Mouse (Mus musculus) embryonic stem cell, embryonic (primary cell): ENCODE data around the gene Dlgap4.

Experiments used
- CTCF ChIA-PET, 4 experiments: fragments of 300-600 bp in 2 of 4; fragments of 350-600 bp in 2 of 4; sonication (Branson Sonifier 250); formaldehyde crosslinking; loops; one replicate each; lab custom pipeline; 2022; ENCODE audit warnings: inconsistent platforms in 2 of 4; lab: Charles Lee
- POLR2A ChIA-PET, 4 experiments: fragments of 300-600 bp in 2 of 4; fragments of 350-600 bp in 2 of 4; sonication (Branson Sonifier 250); formaldehyde crosslinking; loops; one replicate each; lab custom pipeline; 2022; ENCODE audit warnings: antibody characterized with exemption in 4 of 4, inconsistent platforms in 1 of 4; lab: Charles Lee

Dlgap4 gene

DNA sequence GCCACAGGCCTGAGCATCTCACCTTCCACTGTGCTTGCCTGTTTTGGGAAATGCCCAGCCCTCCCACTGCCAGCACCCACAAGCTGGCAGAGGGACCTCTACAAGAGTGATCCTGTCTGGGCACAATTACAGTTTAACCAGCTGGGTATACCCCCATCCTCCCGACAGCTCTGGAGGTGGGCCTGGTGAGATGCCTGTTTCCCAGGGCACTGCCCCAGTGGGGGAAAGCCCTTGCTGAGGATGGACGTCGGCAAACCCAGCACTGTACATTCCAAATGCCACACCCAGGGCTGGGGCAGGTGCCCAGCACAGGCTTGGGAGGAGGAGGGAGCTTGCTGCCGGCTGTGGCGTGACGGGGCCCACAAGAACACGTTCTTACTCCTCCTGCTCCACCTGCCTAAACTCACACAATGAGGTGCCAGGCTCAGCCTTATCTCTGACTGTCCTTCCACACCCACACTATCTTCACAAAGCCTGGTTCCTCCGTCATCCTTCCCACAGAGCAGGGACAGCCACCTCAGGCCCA lies 51.6 kb downstream of the Dlgap4 start:
- POLR2A ChIA-PET: interaction anchor here in 2 of 4 experiments (0.7 to 1.3 kb wide), 3 partner anchors 12 to 152 kb away, joined by 3 to 4 read pairs (median 4); no protein-coding TSS in a partner anchor

DNA sequence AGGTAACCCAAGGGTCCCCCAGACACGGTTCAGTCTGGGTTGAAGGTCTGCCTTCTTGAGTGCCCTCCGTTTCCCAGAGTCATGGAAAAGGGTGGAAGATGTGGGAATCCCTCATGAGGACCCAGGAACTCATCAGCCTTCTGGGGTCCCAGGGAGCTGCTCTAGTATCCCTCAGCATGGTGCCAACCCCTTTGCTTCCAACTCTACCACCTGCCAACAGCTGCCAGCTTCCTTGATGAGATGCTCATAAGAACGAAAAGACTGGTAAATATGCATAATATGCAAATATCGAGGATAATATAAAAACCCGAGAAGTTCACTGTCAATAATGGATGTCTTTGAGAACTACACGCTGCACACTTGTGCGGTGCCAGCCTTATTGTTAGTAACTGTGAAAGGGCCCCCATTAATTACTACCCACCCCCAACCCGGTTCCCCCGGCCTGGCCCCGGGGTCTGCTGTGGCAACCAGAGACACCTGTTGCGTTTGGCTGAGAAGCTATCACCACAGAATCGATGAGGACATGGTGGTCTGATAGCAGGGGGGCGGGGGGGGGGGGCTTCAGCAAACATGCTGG lies 52.2 kb downstream of the Dlgap4 start:
- POLR2A ChIA-PET: interaction anchor here in 2 of 4 experiments (1.0 to 1.3 kb wide), 2 partner anchors 12 to 152 kb away, joined by 3 to 4 read pairs; no protein-coding TSS in a partner anchor
- CTCF ChIA-PET: interaction anchor here in 1 of 4 experiments (0.6 kb wide), 1 partner anchor 8 kb away, joined by 9 read pairs; no protein-coding TSS in a partner anchor

More for the DNA sequence above, 51.6 kb downstream of the Dlgap4 start:
- CTCF ChIA-PET: interaction anchor here in 3 of 4 experiments (0.6 to 1.0 kb wide), 3 partner anchors 8 to 124 kb away, joined by 5 to 6 read pairs (median 5); no protein-coding TSS in a partner anchor

DNA sequence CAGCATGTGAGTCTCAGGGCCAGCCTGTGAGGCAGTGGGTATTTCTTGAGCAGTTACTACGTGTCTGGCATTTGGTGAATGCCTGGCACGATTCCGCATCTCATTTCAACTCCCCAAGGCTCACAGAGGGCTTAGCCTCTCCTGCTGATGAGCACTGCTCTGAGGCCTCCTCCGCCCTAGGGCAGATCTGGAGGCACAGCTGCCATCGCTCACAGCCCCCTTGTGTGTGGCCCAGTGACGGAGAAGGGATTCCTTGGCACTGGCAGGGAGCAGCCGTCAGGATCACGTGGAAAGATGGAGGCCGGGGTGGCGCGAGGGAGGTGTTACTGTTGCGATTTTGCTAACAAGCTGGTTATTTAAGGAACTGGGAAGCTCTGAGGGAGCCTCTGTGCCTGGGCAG lies 52.7 kb downstream of the Dlgap4 start:
- POLR2A ChIA-PET: interaction anchor here in 2 of 4 experiments (0.9 to 1.0 kb wide), 2 partner anchors 12 to 26 kb away, joined by 3 to 5 read pairs; no protein-coding TSS in a partner anchor
- CTCF ChIA-PET: interaction anchor here in 1 of 4 experiments (0.6 kb wide), 1 partner anchor 8 kb away, joined by 9 read pairs; no protein-coding TSS in a partner anchor

DNA sequence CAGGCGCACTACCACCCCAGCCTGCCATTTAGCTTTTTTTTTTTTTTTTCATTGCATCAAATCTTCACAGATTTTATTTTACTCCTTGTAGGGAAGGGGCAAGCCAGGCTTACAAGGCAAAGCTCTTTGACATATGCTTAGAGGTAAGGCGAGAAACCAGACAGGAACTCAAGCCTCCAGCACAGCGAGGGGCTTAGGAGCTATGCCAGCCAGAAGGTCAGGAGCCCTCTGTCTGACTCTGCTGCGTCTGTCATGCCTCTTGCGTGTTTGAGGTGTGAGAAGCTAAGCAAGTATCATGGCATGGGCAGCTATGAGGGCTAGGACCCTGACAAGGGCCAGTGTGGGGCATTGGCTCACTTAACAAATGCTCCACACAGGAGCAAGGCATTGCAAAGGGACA lies 53.8 kb downstream of the Dlgap4 start:
- POLR2A ChIA-PET: interaction anchor here in 3 of 4 experiments (0.5 to 1.0 kb wide), 6 partner anchors 9 to 584 kb away, joined by 3 to 5 read pairs (median 3); no protein-coding TSS in a partner anchor
- CTCF ChIA-PET: interaction anchor here in 1 of 4 experiments (0.6 kb wide), 1 partner anchor 86 kb away, joined by 3 read pairs; no protein-coding TSS in a partner anchor

DNA sequence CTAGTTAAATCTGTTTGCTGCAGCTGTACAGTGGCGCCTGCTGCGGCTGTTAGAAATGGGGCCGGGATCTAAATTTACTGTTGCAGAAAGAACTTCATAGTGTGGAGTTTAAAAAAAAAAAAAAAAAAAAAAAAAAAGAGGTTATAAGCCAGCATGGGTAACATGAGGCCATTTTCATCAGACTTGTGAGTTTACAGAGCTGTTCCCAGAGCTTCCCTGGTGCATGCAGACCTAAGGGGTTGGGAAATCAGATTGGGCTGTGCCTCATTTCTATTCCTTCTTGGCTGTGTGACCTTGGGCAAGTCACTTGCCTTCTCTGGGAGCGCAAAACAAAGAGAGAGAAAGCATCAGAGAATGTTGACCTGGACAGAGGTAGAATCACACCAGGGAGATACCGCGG lies 55.1 kb downstream of the Dlgap4 start:
- POLR2A ChIA-PET: interaction anchor here in 3 of 4 experiments (0.6 to 1.2 kb wide), 4 partner anchors 14 to 197 kb away, joined by 3 to 7 read pairs (median 4); no protein-coding TSS in a partner anchor
- CTCF ChIA-PET: interaction anchor here in 1 of 4 experiments (0.7 kb wide), 1 partner anchor 15 kb away, joined by 3 read pairs; no protein-coding TSS in a partner anchor

DNA sequence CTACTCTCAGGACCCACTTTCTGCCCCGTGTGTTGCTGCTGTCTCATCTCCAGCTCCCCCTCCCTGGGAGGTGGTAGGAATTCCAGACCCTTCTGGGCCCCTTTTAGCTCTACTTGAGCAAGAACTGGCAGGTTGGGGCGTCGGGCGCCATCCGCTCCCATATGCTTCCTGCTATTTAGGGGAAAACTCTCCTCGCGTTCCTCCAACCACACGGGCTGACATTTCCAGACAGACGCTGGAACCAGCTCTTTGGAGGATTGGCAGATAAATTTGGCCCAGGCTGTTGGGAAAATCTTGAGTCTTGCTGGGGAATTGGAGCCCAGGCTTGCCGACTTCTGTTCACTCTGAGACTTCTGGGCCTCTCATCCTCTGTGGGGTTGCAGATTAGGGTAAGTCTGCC lies 59.8 kb downstream of the Dlgap4 start:
- ChIA-PET POLR2A (interaction anchor here in 2 of 4 experiments (0.8 to 2.1 kb wide), 7 partner anchors 14 to 57 kb away, joined by 3 to 8 read pairs (median 3); no protein-coding TSS in a partner anchor), CTCF (interaction anchor here in 3 of 4 experiments (0.7 to 1.0 kb wide), 3 partner anchors 8 to 15 kb away, joined by 3 to 5 read pairs (median 3); no protein-coding TSS in a partner anchor)

DNA sequence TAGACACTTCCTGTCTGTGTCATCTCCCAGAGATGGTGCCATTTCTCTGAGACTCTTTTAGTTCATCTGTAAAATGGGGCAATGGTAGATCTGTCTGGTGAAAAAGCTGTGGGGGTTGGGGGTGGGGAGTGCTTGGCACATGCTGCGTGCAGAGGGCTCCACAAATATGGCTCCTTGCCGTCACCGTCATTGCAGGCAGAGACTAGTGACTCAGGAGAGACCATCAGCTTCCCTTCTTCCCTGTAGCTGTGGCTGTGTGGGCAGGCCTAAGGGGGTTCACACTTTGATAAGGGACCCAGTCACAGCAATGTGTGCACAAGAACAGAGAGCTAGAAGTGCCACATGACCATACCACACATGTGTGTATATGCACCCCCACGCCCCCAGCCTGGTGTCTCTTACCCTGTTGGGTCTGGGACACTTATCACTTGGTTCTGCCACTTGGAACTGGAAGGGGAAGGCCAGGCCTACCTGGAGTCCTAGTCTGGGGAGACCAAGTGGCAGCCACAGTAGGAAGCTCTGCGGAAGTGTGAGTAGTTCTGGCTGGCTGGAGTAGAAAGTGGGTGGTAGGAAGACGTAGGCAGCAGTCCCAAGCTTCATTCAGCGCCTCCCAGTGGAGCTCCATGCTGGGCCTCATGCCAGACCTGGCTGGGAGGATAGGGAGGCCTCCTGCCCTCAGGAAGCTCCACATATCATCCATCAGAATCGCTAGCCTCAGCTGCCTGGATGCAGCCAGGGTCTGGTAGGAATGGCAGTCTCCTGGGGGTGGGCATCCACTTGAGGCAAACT lies 60.6 kb downstream of the Dlgap4 start:
- ChIA-PET POLR2A (interaction anchor here (0.5 to 2.1 kb wide), 9 partner anchors 13 to 152 kb away, joined by 3 to 8 read pairs (median 3); no protein-coding TSS in a partner anchor), CTCF (interaction anchor here (0.7 to 1.1 kb wide), 7 partner anchors 9 to 90 kb away, joined by 3 to 5 read pairs (median 3); no protein-coding TSS in a partner anchor)

DNA sequence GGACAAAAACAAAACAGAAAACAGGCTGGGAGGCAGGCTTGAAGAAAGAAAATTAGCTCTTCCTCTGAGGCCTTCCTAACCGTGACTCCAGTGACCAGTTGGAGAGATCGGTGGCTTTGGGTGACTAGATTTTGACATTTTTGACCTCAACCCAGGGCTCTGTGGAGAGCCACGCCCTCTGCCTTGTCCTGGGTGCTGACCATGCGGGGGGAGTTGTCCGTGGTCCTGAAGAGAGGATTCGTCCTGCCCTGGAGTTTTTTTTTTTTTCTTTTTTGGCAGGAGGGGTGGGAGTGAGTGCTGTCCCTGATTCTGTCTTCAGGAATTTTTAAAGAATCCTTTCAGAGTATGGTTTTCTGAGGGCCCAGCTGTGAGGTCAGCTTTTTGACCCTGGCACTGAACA lies 63.4 kb downstream of the Dlgap4 start:
- ChIA-PET CTCF (interaction anchor here (0.6 to 1.2 kb wide), 5 partner anchors 18 to 443 kb away, joined by 3 to 4 read pairs (median 3); no protein-coding TSS in a partner anchor), POLR2A (interaction anchor here in 3 of 4 experiments (0.6 to 1.8 kb wide), 14 partner anchors 9 to 192 kb away, joined by 3 to 5 read pairs (median 3); no protein-coding TSS in a partner anchor)

DNA sequence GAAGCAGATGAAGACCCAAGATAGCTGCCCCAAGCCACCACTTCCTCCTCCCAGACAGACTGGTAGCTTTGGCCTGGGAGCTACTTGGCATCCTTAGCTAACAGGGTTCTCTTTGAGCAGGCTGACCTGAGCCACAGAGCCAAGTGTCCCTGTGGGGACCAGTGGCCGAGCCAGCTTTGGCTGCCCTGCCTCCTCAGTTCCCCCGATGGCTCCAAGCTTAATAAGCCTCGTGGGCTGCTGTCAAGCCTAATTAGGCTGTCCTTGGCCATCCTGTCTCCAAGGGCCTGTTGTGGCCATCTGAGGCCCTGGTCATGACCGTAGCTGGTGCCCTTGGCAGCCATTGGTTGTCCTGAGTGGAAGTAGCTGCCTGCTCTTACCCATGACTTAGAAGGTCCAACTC lies 64.6 kb downstream of the Dlgap4 start:
- CTCF ChIA-PET: interaction anchor here in 2 of 4 experiments (0.9 to 1.0 kb wide), 2 partner anchors 19 to 20 kb away, joined by 3 read pairs; no protein-coding TSS in a partner anchor
- POLR2A ChIA-PET: interaction anchor here (0.6 to 2.2 kb wide), 5 partner anchors 10 to 193 kb away, joined by 3 to 6 read pairs (median 3); no protein-coding TSS in a partner anchor

DNA sequence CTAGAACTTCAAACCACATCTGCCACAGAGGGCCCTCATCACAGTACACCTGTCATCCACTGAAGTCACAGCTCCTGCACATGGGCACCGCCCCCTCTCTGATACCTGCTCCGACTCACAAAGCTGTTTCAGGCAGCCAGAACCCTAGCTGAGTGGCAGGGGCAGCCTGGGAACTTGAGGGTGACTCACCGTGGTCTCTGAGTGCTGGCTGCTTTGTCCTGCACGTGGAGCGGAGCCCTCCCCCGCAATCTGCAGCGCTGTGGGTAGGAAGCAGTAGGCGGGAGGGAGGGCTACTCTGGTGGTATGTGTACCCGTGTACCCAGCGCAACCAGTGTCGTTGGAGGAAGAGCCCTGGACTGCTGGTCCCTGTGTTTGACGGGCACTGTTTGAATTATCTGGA lies 69.5 kb downstream of the Dlgap4 start:
- POLR2A ChIA-PET: interaction anchor here in 1 of 4 experiments (0.5 to 0.9 kb wide), 2 partner anchors 14 to 34 kb away, joined by 3 read pairs; no protein-coding TSS in a partner anchor
- CTCF ChIA-PET: interaction anchor here in 1 of 4 experiments (1.2 kb wide), 1 partner anchor 9 kb away, joined by 3 read pairs; no protein-coding TSS in a partner anchor

DNA sequence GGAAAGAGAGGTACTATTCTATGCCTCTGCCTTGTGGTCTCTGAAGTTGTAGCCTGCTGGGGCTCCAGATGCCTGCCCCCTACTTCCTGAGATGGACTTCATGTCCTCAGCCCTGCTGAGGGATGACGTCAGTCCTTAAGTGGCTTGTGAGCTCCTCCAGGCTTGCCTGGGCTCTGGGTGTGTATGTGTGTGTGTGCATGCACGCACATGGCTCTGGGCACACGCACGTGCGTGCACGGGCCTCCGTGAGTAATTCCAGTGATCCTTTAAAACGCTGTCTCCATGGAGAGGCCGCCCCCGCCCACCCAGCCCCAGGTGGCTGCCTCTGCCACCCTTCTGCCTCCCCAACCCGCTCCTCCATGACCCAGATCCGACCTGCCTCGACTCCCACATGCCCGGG lies 72.5 kb downstream of the Dlgap4 start:
- ChIA-PET CTCF (interaction anchor here in 1 of 4 experiments (1.3 kb wide), 1 partner anchor 35 kb away, joined by 3 read pairs; no protein-coding TSS in a partner anchor), POLR2A (interaction anchor here in 1 of 4 experiments (0.6 kb wide), 1 partner anchor 9 kb away, joined by 3 read pairs; no protein-coding TSS in a partner anchor)

DNA sequence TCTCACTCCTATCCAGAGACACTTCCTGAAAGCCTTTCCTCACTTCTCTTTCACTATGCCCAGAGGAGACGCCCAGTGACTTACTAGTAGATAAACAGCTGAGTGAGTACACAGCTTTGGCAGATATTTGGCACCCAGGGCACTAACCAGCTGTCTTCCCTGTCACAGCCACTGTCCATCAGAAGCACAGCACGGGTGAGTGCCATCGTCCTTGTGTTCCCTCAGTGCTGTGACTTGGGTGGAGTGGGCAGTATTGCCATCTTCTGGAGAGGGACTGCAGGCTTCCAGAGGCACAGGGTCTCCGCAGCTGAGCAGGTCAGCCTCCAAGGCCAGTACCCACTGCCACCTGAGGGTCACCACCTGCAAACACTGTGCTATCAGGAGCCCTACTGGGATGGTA lies 73.2 kb downstream of the Dlgap4 start:
- CTCF ChIA-PET: interaction anchor here in 2 of 4 experiments (0.6 to 1.3 kb wide), 3 partner anchors 34 to 171 kb away, joined by 3 read pairs; no protein-coding TSS in a partner anchor

DNA sequence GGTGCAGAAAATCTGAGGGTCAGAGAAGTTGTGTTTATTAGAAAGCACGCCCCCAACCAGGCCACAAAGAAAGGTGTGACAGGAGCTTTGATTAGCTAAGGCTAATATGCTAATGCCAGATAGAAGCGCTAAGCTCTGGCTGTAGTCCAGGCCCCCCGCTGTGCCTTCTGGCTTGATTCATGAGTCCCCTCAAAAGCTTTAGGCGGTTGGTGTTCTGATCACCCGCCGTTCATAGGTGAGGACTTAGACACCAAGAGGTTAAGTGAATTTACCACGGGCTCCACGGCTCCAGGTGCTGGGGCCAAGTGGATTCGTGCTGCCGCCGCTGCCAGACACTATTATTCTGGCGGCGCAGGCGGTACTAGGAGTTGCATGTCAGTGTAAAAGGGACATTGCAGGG lies 75.1 kb downstream of the Dlgap4 start:
- CTCF ChIA-PET: interaction anchor here in 3 of 4 experiments (0.6 to 1.4 kb wide), 7 partner anchors 12 to 59 kb away, joined by 3 to 5 read pairs (median 3); no protein-coding TSS in a partner anchor

More for the DNA sequence above, 73.2 kb downstream of the Dlgap4 start:
- POLR2A ChIA-PET: interaction anchor here in 2 of 4 experiments (0.6 to 2.2 kb wide), 7 partner anchors 10 to 84 kb away, joined by 3 to 6 read pairs (median 3); no protein-coding TSS in a partner anchor

DNA sequence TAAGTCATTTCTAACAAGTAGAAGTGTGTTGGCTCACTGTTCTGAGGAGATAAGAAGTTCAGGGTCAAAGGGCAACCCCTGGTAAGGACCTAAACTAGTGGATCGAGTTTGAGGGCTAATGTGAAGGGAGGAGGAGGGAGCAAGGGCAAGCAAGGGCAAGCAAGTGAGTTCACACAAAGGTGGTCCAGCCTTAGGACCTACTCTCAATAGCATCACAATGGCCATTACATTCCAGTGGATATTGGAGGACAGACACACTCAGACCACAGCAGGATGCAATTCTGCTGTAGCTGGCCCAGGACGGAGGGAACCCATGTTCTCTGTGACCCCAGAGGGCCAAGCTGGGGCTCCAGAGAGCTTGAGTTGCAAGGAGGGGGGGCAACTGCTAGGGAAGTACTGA lies 77.3 kb downstream of the Dlgap4 start:
- CTCF ChIA-PET: interaction anchor here in 3 of 4 experiments (0.5 to 1.1 kb wide), 3 partner anchors 106 to 572 kb away, joined by 3 read pairs; no protein-coding TSS in a partner anchor
- POLR2A ChIA-PET: interaction anchor here in 3 of 4 experiments (0.6 to 2.0 kb wide), 9 partner anchors 12 to 250 kb away, joined by 3 to 5 read pairs (median 4); no protein-coding TSS in a partner anchor

More for the DNA sequence above, 75.1 kb downstream of the Dlgap4 start:
- POLR2A ChIA-PET: interaction anchor here (0.6 to 2.2 kb wide), 17 partner anchors 9 to 263 kb away, joined by 3 to 14 read pairs (median 4); no protein-coding TSS in a partner anchor

DNA sequence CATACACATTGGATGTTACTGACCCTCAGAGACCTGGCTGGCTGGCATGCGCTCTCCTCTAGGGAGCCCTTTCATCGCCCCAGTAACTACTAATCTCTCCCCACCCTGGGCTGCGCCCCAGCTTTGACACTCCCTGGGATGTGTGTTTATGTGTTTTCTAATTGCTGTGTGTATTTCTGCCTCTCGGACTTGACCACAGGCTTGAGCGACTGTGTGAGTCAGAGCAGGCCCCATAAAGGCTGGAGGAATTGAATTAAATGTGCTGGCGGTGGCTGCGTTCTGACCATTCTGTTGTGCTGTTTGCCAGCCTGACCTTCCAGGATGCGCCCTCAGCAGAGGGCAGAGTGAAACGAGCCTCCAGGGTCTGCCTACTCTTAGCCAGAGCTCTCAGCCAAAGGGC lies 78.2 kb downstream of the Dlgap4 start:
- POLR2A ChIA-PET: interaction anchor here in 3 of 4 experiments (0.6 to 2.0 kb wide), 6 partner anchors 15 to 274 kb away, joined by 3 to 5 read pairs (median 4); no protein-coding TSS in a partner anchor
- CTCF ChIA-PET: no interaction called here

DNA sequence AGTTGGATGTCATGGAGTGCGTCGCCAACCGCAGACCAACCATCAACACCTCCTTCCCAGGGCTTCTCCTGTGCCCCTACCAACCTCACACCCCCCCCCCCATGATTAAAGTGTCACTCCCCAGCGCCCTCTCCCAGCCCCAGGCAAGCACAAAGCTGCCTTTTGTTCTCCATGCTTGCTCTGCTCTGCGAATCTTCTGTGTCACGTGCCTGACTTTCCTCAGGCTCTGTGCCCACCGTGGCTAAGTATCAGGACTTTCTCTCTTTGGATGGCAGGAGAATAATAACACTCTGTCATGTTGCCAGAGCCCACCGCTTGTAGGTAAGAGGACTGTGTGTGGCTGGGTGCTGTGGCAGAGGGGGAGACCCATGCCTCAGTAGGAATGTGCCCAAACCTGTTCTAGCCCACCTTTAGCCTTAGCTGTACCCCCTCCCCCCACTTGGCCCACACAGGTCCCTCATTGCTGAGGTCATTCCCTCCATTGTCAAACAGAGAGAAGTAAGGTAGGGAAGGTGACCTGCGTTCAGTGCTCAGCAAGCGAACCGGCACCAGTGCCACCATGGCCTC lies 79.8 kb downstream of the Dlgap4 start:
- ChIA-PET POLR2A (interaction anchor here in 3 of 4 experiments (0.5 to 1.6 kb wide), 11 partner anchors 17 to 959 kb away, joined by 3 to 6 read pairs (median 4); no protein-coding TSS in a partner anchor), CTCF (interaction anchor here in 2 of 4 experiments (0.6 to 0.7 kb wide), 5 partner anchors 29 to 896 kb away, joined by 3 to 5 read pairs (median 4); no protein-coding TSS in a partner anchor)
